Mouse (Mus musculus) fat pad, adult 2 months (tissue): Measurements from ENCODE around the gene Clip3.

Experiments
- DNase-seq: peaks from one replicate; pipeline ENCODE4 v3.0.0-alpha.2; 2011; ENCODE audit warnings: low read depth, low spot score; ENCODE audit errors: extremely low read depth

The Clip3 gene

GRCm38 (mm10) chr7:30324300-30324944 lies 32.9 kb downstream of the Clip3 start:
- no peak for DNase-seq

GRCm38 (mm10) chr7:30325364-30325763 lies 33.8 kb downstream of the Clip3 start:
- DNase-seq = no peak

- no peak for DNase-seq
These were observed 34.9 kb downstream of the Clip3 start for GRCm38 (mm10) chr7:30326427-30326826.

DNA sequence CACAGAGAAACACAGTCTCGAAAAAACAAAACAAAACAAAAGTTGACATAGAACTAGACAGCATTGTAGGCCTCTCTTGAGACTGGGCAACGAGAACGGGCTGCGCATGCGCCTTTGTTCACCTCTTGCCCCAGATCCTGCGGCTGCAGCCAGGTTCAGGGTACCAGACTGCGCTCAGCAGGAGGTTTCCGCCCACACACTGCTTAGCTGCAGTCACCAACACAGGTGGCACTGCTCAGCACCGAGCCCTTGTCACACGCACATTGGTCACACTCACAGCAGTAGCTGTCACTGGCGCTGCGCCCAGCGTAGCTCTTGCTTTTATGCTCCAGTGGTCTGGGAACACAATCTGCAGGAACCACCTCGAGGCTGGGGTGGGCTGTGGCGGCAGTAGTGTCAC lies 35.6 kb downstream of the Clip3 start:
- no peak for DNase-seq

DNA sequence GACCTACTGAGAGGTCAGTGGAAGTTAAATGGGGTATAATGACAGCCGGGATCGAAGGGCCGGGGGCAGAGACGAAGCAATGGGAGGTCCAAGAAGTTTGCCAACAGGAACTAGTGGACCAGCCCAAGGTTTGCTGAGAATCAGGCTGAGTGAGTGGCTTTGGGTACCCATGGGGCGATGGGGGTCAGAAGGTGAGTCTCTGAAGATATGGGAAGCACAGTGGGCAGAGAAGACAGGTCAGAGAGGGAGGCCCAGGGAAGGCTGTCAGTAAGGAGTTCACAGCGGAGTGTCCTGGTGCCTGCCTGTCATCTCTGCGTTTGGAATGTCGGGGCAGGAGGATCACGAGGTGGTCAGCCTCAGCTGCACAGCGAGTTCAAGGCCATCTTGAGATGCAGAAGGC lies 36.9 kb downstream of the Clip3 start:
- DNase-seq = no peak

GRCm38 (mm10) chr7:30331887-30332286 lies 40.4 kb downstream of the Clip3 start:
- DNase-seq = no peak

DNA sequence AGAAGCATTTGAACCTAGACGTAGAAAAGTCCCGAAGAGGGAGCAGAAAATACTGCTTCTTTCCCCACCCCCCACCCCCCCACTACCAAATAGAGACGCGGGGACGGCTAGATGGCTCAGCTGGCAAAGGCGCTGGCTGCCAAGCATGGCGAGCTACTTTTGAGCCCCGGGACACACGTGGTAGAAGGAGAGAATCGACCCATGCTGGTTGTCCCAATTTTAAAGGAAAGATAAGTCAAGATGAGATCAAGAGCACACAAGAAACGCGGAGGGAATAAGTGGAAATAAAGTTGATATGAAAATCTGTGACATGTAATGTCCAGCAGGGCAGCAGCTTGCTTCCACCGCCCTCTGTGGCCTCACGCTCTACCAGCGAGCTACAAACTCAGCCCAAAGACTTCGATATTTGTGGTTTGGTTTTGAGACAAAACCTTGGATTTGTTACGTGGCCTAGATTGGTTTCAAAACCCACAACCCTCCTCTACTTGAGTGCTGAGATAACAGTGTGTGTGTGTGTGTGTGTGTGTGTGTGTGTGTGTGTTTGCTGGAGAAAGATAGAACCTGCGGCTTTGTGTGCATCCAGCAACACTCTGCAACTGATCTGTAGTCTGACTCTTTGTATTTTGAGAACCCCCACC lies 41.2 kb downstream of the Clip3 start:
- DNase-seq = no peak

GRCm38 (mm10) chr7:30333436-30333835 lies 41.9 kb downstream of the Clip3 start:
- no peak for DNase-seq

- DNase-seq = no peak
These were observed 43.0 kb downstream of the Clip3 start for GRCm38 (mm10) chr7:30334563-30334962.

DNA sequence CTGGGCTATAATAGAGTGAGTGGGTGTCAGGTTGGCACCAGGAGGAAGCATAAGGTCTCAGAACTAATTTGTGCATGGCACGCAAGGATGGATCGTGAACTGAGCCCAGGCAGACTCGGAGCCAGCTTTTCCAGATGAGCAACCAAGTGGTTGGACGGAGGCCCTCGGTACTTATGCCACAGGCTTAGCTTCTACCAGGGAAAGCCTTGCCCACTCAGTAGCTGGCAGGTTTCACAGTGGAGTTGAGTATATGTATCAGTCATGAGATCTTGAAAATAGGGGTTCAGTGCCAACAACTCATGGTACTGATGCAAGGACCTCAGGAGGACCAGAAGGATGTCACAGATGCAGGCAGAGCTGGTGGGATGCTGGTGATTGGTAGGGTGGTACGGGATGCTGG lies 44.2 kb downstream of the Clip3 start:
- no peak for DNase-seq

DNA sequence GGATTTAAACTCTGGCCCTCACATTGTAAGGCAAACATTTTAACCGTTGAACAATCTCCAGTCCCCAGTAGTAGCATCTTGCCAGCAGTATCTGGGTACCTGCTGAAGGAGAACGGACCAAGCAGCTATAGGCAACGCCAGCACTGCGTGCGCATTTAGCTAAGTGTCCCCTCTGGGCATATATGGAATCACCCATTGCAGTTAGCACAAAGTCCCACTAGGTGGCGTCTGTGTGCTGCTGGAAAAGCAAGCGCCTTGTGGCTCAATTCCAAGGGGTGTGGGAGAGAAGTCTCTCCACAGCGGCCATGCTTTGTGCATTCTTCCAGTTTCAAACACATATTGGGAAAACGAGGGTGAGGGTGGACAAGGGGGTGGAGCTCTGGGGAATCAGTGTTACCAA lies 44.9 kb downstream of the Clip3 start:
- DNase-seq = no peak

DNA sequence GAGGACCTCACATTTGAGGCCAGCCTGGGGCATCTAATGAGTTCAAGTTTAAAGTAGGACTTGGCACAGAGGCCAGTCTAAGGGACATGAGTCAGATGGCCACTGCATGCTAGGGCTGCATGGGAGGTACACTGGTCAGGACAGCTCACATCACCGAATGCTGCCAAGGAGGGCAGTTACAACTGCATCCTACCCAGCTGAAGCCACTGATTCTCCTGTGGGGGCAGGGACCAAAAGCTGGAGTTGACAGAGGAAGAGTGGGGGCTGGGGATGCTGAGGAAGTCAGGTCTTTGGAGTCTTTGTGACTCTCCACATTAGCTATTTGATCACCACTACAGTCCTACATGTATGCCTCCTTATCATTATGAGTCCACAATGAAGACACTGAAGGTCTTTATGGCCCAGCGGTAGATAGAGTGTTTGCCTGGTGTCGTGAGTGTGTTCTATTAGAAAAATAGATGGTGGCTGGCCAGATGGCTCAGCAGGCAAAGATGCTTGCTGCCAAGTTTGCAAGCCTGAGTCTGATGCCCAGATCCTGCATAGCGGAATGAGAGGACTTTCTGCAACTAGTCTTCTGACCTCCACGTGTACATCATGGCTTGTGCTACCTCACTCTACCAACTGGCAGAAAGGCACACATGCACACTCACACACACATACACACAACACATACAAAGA lies 48.0 kb downstream of the Clip3 start:
- no peak for DNase-seq

DNA sequence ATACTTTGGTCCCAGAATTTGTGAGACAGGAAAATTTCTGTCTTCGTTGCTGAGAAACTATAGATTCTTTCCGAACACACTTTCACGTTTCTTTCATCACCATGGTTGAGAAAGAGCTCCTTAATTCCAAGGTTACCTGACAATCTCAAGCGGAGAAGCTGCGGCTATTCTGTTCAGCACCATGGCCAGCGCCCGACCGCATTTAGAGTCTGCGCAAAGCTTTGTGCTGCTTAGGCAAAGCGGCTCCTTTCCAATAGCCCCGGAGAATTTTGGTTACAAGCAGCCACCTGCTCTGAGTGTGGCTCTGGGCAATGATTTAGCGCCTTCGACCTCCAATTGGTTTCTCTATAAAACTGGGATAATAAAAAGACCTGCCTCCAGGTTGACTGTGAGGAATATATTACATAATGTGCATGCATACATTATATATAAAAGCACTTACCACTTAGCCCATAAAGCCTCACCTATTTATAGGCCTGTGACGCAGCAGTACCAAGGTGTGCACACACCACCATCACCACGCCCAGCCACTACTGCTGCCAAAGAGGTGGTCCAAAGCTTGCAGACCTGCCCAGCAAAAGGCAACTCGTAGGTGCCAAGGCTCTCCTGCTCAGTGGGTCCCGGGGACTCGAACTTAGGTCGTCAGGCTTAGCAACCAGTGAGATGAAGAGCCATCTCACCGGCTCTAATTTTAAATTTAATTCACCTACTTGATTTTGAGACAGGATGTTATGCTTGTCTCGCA lies 55.3 kb downstream of the Clip3 start:
- no peak for DNase-seq

GRCm38 (mm10) chr7:30347828-30348227 lies 56.3 kb downstream of the Clip3 start:
- no peak for DNase-seq

- no peak for DNase-seq
These were observed 61.8 kb downstream of the Clip3 start for GRCm38 (mm10) chr7:30353279-30353822.

- DNase-seq = no peak
These were observed 62.5 kb downstream of the Clip3 start for GRCm38 (mm10) chr7:30354059-30354458.
